Mouse (Mus musculus) midbrain, embryonic 16.5 days (tissue): Measurements from ENCODE around the gene Postn. TPM values are rescaled to one million over a fixed set of nuclear protein-coding genes. Genes with fewer than 3 reads are reported as not detected.

ENCODE experiments used
- ATAC-seq: fragments of 200-750 bp; cut with Nextera tagmentation; 2 replicates; pipeline ENCODE4 v1.8.0; 2017; ENCODE audit warnings: moderate TSS enrichment
- H3K27ac ChIP-seq: fragments of 300-500 bp; sonication (generic); 2 replicates; pipeline ENCODE4 v1.5.1; 2014; ENCODE audit warnings: mild to moderate bottlenecking, low read length, mixed read lengths
- H3K27me3 ChIP-seq: fragments of 300-500 bp; sonication (generic); 2 replicates; pipeline ENCODE4 v1.6.1; 2014; ENCODE audit warnings: low read depth, low read length, mixed read lengths; ENCODE audit not compliant: control insufficient read depth, insufficient read depth
- H3K36me3 ChIP-seq: fragments of 300-500 bp; sonication (generic); 2 replicates; pipeline ENCODE4 v1.6.1; 2014; ENCODE audit warnings: mild to moderate bottlenecking, low read length, moderate library complexity, mixed read lengths; ENCODE audit not compliant: control insufficient read depth, insufficient read depth
- H3K4me1 ChIP-seq: fragments of 300-500 bp; sonication (generic); 2 replicates; pipeline ENCODE4 v1.6.1; 2014; ENCODE audit warnings: mild to moderate bottlenecking, low read length, mixed read lengths; ENCODE audit not compliant: control insufficient read depth, insufficient read depth
- H3K4me2 ChIP-seq: fragments of 300-500 bp; sonication (generic); 2 replicates; pipeline ENCODE4 v1.6.1; 2014; ENCODE audit warnings: mild to moderate bottlenecking, low read length, mixed read lengths
- H3K4me3 ChIP-seq: fragments of 300-500 bp; sonication (generic); 2 replicates; pipeline ENCODE4 v1.5.1; 2014; ENCODE audit warnings: low read depth, mild to moderate bottlenecking, low read length, moderate library complexity, mixed read lengths
- H3K9ac ChIP-seq: fragments of 300-500 bp; sonication (generic); 2 replicates; pipeline ENCODE4 v1.6.1; 2014; ENCODE audit warnings: low read depth, low read length, mixed read lengths
- H3K9me3 ChIP-seq: fragments of 300-500 bp; sonication (generic); replicated peaks from 2 replicates; pipeline ENCODE4 v1.6.1; 2014; ENCODE audit warnings: mild to moderate bottlenecking, low read length, mixed read lengths; ENCODE audit not compliant: control insufficient read depth, poor library complexity, severe bottlenecking
- WGBS: fragments of 180-500 bp; shearing (Covaris S2); extraction: QIAGEN DNeasy Blood & Tissue Kit; methylation state at CpG from one replicate; pipeline ENCODE4 v1.1.7; 2014; 5-methylcytosine and 5-hydroxymethylcytosine counted together
- polyA plus RNA-seq: library from polyadenylated mRNA; unstranded; fragments of >200 nt; fragmentation: Nextera tagmentation; extraction: Ambion mirVana; gene quantifications from 2 replicates; pipeline ENCODE4 v1.2.1, GENCODE M21; 2015

The Postn gene
- 11.3 and 12.1 TPM in 2 replicates for polyA plus RNA-seq

DNA sequence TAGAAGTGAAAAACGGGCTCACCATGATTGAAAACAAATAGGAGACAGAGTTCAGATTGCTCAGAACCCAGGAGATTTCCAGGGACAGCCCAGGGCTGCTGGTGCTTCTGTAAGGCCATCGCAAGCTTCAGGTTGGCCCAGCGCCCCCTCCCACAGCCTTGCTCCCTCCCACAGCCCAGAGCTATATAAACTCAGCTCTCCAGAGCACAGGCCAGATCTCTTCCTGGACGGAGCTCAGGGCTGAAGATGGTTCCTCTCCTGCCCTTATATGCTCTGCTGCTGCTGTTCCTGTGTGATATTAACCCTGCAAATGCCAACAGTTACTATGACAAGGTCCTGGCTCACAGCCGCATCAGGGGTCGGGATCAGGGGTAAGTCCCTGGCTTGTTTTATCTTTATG is at the start of gene Postn:
TSS of gene Postn (plus strand) at position 213 of the 400 bp plus-strand sequence.
- whole genome bisulfite sequencing, result 59% methylated on average over 6 of the region's 6 CpGs
- no peak for ATAC-seq
- no peaks in the 10 kb centered on the region for H3K36me3 ChIP-seq
- H3K9ac ChIP-seq, result no peak within 1 kb of the TSS
- H3K4me3 ChIP-seq, result no peak within 1 kb of the TSS
- no peak within 1 kb of the TSS for H3K27ac ChIP-seq
- H3K27me3 ChIP-seq, result no peaks in the 10 kb centered on the region
- no peaks in the 10 kb centered on the region for H3K9me3 ChIP-seq
- H3K4me2 ChIP-seq, result no peak within 1 kb of the TSS
- no peaks in the 10 kb centered on the region for H3K4me1 ChIP-seq

DNA sequence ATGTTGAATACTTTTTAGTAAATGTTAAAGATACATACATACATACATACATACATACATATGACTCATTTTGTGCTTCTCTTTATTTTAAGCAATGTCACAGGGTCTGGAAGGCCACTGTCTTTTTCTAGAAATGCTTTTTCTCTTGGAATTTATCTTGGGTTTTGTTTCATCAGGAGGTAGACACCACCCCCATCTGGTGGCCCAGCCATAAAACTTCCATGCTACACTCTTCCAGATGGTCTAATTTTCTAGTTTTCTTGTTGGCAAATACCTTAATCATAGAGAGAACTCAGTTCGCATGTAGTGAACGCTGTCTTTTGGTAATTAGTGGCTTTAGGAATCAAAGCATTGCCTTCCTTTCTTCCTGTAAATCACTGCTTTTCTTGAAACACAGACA is 46.9 kb upstream of the Postn start:
- Histone ChIP-seq H3K9me3 (no peaks in the 10 kb centered on the region), H3K9ac (no peak overlapping the region), H3K27ac (no peak overlapping the region), H3K4me2 (no peak overlapping the region), H3K4me3 (no peak overlapping the region), H3K36me3 (no peaks in the 10 kb centered on the region), H3K27me3 (no peaks in the 10 kb centered on the region), H3K4me1 (no peaks in the 10 kb centered on the region)
- WGBS, result 90% methylated on average over 2 of the region's 2 CpGs
- ATAC-seq, result no peak

DNA sequence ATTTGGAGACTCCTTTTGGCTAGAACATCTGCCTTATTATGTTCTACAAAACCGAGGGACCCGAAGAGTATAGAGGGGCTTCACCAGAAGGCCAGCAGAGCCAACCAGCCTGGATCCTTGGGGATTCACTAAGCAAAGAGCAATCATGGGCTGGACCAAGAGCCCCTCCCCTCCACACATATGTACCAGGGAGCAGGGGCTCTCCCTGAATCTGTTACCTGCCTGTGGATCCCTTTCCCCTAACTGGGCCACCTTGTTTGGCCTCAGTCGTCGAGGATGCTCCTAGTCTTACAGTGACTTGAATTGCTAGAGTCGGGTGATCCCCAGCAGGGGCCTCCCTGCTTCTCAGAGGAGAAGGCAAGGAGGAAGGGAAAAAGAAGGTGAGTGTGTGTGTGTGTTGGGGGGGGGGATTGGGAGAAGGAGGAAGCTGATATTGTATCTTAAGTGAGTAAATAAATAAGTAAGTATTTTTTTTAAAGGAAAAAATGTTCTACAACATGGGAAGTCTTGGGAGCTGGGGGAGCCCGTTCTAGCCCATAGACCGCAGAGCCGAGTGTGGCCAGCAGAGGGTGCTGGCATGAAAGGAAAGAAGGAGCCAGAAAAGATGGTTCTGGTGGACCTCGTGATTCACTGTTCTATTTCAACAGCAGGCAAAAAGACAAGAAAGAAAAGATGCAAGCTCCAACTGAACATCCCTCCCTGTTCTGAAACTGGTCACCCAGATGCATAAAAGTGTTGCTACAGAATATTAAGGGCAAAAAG is 7.8 kb upstream of the Postn start:
- Histone ChIP-seq H3K4me3 (no peak overlapping the region), H3K36me3 (no peaks in the 10 kb centered on the region), H3K9ac (no peak overlapping the region), H3K4me2 (no peak overlapping the region), H3K27me3 (no peaks in the 10 kb centered on the region), H3K9me3 (no peaks in the 10 kb centered on the region), H3K4me1 (no peaks in the 10 kb centered on the region), H3K27ac (no peak overlapping the region)
- WGBS, result 34% methylated on average over 9 of the region's 9 CpGs
- ATAC-seq, result no peak

DNA sequence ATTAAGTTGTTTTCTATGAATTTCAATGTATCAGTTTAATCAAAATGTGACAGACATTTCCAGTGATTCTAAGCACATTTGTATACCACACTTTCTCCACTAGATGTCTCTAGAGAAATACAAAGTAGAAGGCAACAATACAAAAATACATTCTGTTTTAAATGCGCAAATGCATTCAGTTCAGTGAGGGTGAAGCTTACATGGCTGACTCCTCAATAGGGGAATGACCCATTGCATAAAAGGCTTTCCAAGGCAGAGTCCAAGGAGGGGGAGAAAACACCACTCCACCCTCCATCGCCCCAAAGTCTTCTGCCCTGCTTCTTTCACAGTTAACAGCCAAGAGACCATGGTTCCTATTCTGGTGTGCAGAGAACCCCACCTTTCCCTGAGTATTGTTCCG is 3.3 kb upstream of the Postn start:
- Histone ChIP-seq H3K4me3 (no peak overlapping the region), H3K36me3 (no peaks in the 10 kb centered on the region), H3K4me1 (no peaks in the 10 kb centered on the region), H3K9me3 (no peaks in the 10 kb centered on the region), H3K9ac (no peak overlapping the region), H3K4me2 (no peak overlapping the region), H3K27ac (no peak overlapping the region), H3K27me3 (no peaks in the 10 kb centered on the region)
- peak; percentile 42; the same call in 1 of the 2 replicates for ATAC-seq
- WGBS, result 58% methylated on average over 3 of the region's 3 CpGs

DNA sequence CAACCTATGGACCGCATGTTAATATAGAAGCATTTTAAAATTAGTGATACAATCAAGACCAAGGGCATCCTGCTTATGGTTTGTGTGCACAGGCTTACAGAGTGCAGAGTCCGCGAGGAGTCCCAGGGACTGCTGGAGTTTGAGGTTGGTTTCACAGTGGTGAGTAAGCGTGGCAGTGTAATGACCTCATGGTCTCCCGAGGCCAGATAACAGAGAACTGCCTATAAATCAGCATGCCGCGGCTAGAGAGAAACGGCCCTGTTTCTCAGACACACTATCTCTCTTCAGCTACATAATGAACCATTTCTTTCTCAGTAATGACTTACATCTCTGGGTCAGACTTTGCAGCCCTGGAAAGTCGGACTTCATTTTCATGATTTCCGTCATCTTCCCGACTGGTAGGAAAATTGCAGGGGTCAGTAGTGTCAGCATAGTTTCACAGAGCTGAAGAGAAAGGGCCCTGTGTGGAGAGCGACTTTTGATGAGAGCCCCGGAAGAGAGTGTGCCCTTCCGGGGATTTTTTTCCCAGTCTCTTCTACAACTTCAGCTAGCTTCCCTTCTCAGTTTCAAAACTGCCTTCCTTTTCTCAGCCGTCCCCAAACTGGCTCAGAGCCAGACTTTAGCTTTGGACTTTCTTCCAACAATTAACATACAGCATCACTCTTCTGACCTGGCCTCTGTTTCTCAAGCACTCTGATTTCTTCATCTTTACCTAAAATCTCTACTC is 2.3 kb upstream of the Postn start:
- H3K9me3 ChIP-seq, result no peaks in the 10 kb centered on the region
- H3K4me1 ChIP-seq, result no peaks in the 10 kb centered on the region
- no peak overlapping the region for H3K4me2 ChIP-seq
- H3K27me3 ChIP-seq, result no peaks in the 10 kb centered on the region
- WGBS, result 63% methylated on average over 15 of the region's 15 CpGs
- no peak overlapping the region for H3K27ac ChIP-seq
- no peaks in the 10 kb centered on the region for H3K36me3 ChIP-seq
- no peak overlapping the region for H3K4me3 ChIP-seq
- H3K9ac ChIP-seq, result no peak overlapping the region
- ATAC-seq, result no peak

DNA sequence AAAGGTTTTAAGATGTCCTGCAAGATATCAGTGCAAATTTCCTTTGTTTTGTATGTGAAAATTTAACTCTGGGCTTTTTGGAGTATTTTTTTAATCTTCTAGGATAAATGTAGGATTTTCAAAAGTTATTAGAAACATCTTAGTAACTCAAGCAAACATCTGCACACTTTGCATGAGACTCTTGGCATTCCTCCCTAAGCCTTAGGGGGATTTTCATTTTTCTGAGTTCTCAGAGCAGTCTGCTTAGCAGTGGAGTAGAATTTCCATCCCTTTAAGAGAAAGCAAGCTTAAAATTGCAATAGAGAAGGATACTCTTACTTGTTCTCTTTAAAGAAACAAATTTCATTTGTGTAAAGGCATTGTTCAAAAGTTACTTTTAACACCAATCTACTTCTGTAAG is 747 bp downstream of the Postn start:
- Histone ChIP-seq H3K9ac (no peak overlapping the region), H3K9me3 (no peaks in the 10 kb centered on the region), H3K27me3 (no peaks in the 10 kb centered on the region), H3K4me1 (no peaks in the 10 kb centered on the region), H3K4me3 (no peak overlapping the region), H3K4me2 (no peak overlapping the region), H3K27ac (no peak overlapping the region), H3K36me3 (no peaks in the 10 kb centered on the region)
- ATAC-seq, result no peak

DNA sequence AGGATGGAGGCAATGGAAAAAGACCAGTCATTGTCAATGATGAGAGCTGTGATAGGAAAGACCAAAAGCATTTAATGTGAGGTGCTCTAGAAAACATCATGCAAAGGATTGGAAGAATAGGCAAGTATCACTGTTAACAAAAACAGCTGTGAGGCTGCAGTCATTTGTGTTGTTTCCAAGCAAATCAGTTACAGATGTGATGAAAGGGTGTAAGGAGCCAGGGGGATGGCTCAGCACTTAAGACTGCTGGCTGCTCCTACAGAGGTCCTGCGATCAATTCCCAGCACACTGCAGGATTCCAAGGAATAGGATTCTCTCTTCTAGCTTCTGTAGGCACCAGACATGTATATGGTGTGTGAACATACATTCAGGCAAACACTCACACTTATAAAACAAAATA is 10.1 kb downstream of the Postn start:
- H3K9me3 ChIP-seq, result no peaks in the 10 kb centered on the region
- no peaks in the 10 kb centered on the region for H3K36me3 ChIP-seq
- no peaks in the 10 kb centered on the region for H3K4me1 ChIP-seq
- no peak overlapping the region for H3K27ac ChIP-seq
- ATAC-seq, result no peak
- no peak overlapping the region for H3K4me2 ChIP-seq
- H3K27me3 ChIP-seq, result no peaks in the 10 kb centered on the region
- H3K4me3 ChIP-seq, result no peak overlapping the region
- H3K9ac ChIP-seq, result no peak overlapping the region
- 96% methylated on average over 1 of the region's 1 CpGs for WGBS

DNA sequence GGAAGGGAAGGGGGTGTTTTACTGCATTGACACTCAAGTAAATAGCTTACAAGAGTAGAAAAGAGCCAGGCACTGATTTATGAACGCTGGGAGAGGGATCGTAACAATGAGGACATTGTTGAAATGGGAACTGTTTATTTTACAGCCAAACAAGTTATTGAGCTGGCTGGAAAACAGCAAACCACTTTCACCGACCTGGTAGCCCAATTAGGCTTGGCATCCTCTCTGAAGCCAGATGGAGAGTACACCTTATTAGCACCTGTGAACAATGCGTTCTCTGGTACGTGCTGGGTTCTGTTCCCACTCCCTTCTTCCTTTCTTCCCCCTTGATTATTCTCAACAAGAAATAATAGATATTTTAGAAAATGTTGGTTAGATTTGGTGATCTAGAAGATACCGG is 11.7 kb downstream of the Postn start:
- ATAC-seq, result no peak
- no peak overlapping the region for H3K9ac ChIP-seq
- no peaks in the 10 kb centered on the region for H3K4me1 ChIP-seq
- no peaks in the 10 kb centered on the region for H3K27me3 ChIP-seq
- H3K4me3 ChIP-seq, result no peak overlapping the region
- H3K4me2 ChIP-seq, result no peak overlapping the region
- H3K9me3 ChIP-seq, result no peaks in the 10 kb centered on the region
- H3K27ac ChIP-seq, result no peak overlapping the region
- H3K36me3 ChIP-seq, result no peaks in the 10 kb centered on the region
- WGBS, result 83% methylated on average over 6 of the region's 6 CpGs

DNA sequence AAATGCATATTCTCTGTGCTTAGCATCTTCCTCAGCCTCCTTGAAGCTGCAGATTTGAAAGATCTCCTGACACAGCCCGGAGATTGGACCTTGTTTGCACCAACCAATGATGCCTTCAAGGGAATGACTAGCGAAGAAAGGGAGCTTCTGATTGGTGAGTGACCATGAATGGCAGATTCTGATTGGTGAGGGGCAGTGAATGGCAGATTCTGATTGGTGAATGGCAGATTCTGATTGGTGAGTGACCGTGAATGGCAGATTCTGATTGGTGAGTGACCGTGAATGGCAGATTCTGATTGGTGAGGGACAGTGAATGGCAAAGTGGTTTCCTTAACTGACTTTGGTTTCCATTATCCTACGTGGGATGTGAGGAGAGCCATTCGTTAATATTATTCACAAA is 15.1 kb downstream of the Postn start:
- WGBS, result 96% methylated on average over 6 of the region's 6 CpGs
- H3K27me3 ChIP-seq, result no peaks in the 10 kb centered on the region
- H3K4me1 ChIP-seq, result no peaks in the 10 kb centered on the region
- no peaks in the 10 kb centered on the region for H3K36me3 ChIP-seq
- H3K4me3 ChIP-seq, result no peak overlapping the region
- ATAC-seq, result no peak
- H3K9me3 ChIP-seq, result no peaks in the 10 kb centered on the region
- H3K9ac ChIP-seq, result no peak overlapping the region
- H3K27ac ChIP-seq, result no peak overlapping the region
- H3K4me2 ChIP-seq, result no peak overlapping the region
